ENCODE assay signal across 8 mouse cellular contexts in the genomic region with DNA sequence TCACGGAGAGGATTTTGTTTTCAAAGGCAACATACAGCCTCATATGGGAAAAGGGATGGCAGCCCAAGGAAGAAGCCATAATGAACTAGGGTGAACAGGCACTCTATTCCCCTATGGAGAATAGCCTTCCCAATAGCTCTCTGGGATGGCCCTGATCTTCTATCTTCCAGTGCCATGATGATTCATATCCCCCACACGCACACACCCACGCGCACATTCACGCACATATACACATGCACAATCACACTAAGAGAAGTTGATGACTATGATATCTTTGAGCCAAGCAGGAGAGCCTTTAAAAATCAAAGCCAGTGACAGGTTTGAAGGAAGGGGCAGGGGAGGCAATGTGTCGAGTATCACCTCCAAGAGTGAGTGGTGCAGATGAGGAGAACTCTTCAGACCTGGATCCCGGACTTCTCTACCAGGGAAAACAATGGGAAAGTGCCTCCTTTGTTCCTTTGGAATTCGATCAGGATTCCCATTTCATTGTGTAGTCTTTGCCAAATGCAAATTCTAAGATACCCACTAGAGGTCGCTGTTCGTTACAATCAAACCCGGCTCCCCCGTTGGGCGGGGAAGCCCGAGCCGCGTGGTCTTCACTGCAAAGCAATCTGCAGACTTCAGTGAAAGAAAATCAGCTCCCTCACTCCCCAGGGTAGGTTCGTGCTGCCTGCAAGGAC.
DNase-seq lines count a peak whose midpoint lies in the region; ATAC-seq and TF ChIP-seq lines count a peak whose summit lies in the region.

No protein-coding gene starts in this region.

- no peaks in the 10 kb centered on the region for H3K9me3 ChIP-seq in G1E (replicated peaks)
- H3K9me3 ChIP-seq in hindbrain, embryonic 11.5 days (ENCODE audit: control insufficient read depth, low read length): no peaks in the 10 kb centered on the region
- H3K9me3 ChIP-seq in lung, embryonic 16.5 days (ENCODE audit: control insufficient read depth, low read length): no peaks in the 10 kb centered on the region

- ATAC-seq in G1E (ENCODE audit: extremely low read depth, insufficient number of reproducible peaks, low FRiP score, poor library complexity, severe bottlenecking): peak; percentile 22; the same call in 1 of the 2 replicates
- ATAC-seq in hindbrain, embryonic 11.5 days (ENCODE audit: low FRiP score): peak; percentile 86
- ATAC-seq in lung, embryonic 16.5 days (ENCODE audit: low read depth): peak; percentile 85

- H3K27ac ChIP-seq in hindbrain, embryonic 11.5 days (ENCODE audit: low read depth, low read length): no peak overlapping the region
- no peak overlapping the region for H3K27ac ChIP-seq in lung, embryonic 16.5 days (ENCODE audit: low read length)

- H3K36me3 ChIP-seq in G1E (replicated peaks): no peaks in the 10 kb centered on the region
- no peaks in the 10 kb centered on the region for H3K36me3 ChIP-seq in hindbrain, embryonic 11.5 days (ENCODE audit: control insufficient read depth, insufficient read depth, low read length)
- no peaks in the 10 kb centered on the region for H3K36me3 ChIP-seq in lung, embryonic 16.5 days (ENCODE audit: control insufficient read depth, insufficient read depth, low read length)

- H3K27me3 ChIP-seq in G1E (ENCODE audit: insufficient read depth, low read length): no peaks in the 10 kb centered on the region
- H3K27me3 ChIP-seq in hindbrain, embryonic 11.5 days (ENCODE audit: control insufficient read depth, insufficient read depth, low read length): no peaks in the 10 kb centered on the region
- no peaks in the 10 kb centered on the region for H3K27me3 ChIP-seq in lung, embryonic 16.5 days (ENCODE audit: control insufficient read depth, insufficient read depth, low read depth, low read length)

- 17% methylated on average over 17 of the region's 17 CpGs for WGBS in hindbrain, embryonic 11.5 days
- WGBS in lung, embryonic 16.5 days: 15% methylated on average over 17 of the region's 17 CpGs

- DNase-seq in G1E (ENCODE audit: low spot score): peak; percentile 56
- DNase-seq in cerebellum, adult 18-20 months: peak; percentile 66 to 81
- peak; percentile 46 to 92 for DNase-seq in frontal cortex, adult 2 months (ENCODE audit: extremely low spot score in 1 of 2, low spot score in 1 of 2)
- peak; percentile 94 for DNase-seq in hindbrain, embryonic 11.5 days (ENCODE audit: low spot score)
- peak; percentile 68 for DNase-seq in layer of hippocampus, adult 9-11 months
- DNase-seq in ovary, postnatal 14 days (ENCODE audit: low spot score): peak; percentile 78
- DNase-seq in thymus, postnatal 14 days: peak; percentile 83

- H3K4me2 ChIP-seq in hindbrain, embryonic 11.5 days (replicated peaks; ENCODE audit: low read depth, low read length): peak overlapping the region; percentile 1; the same call in 1 of the 2 replicates
- H3K4me2 ChIP-seq in lung, embryonic 16.5 days (ENCODE audit: low read depth, low read length): peak overlapping the region; percentile 42

- peak overlapping the region; percentile 55 for H3K9ac ChIP-seq in hindbrain, embryonic 11.5 days (ENCODE audit: low read depth, low read length)
- peak overlapping the region; percentile 28; the same call in 1 of the 2 replicates for H3K9ac ChIP-seq in lung, embryonic 16.5 days (ENCODE audit: low read length)

- H3K4me3 ChIP-seq in G1E (ENCODE audit: low read depth, low read length): no peak overlapping the region; the same call in 1 of the 2 replicates
- H3K4me3 ChIP-seq in hindbrain, embryonic 11.5 days (ENCODE audit: low read depth, low read length): no peak overlapping the region
- H3K4me3 ChIP-seq in lung, embryonic 16.5 days (ENCODE audit: low read length): no peak overlapping the region

- H3K4me1 ChIP-seq in G1E (ENCODE audit: insufficient read depth, low read depth, low read length): peaks cover 18% of the 10 kb centered on the region
- H3K4me1 ChIP-seq in hindbrain, embryonic 11.5 days (replicated peaks; ENCODE audit: control insufficient read depth, insufficient read depth, low read length): 0 out of 2 replicates have a peak, but pooled peaks cover 2% of the 10 kb centered on the region
- peaks cover 12% of the 10 kb centered on the region; the same call in 1 of the 2 replicates for H3K4me1 ChIP-seq in lung, embryonic 16.5 days (replicated peaks; ENCODE audit: control insufficient read depth, insufficient read depth, low read length)

- peak; percentile 52 for TF ChIP-seq CTCF in G1E (IDR thresholded peaks at IDR 0.05; ENCODE audit: low read depth, low read length)

Comparison
In these comparisons a context has a peak if more than half of its experiments do, and no peak if none do; other contexts are left out.
1. ATAC-seq: peak in every context shown above with its lines; median percentile 86 in hindbrain, embryonic 11.5 days; 85 in lung, embryonic 16.5 days; 22 in G1E.